Mouse (Mus musculus): ENCODE measurements around the gene Tmem8.
A peak's percentile ranks its signal among the peaks of the same experiment; 100 is the strongest.

- TF ChIP-seq CTCF (IDR thresholded peaks at IDR 0.05; ENCODE audit: control insufficient read depth, insufficient read depth, insufficient replicate concordance, low read depth, low read length) (0 out of 2 replicates have a peak, but pooled peaks have one; percentile 9), POLR2A (IDR thresholded peaks at IDR 0.05; ENCODE audit: control insufficient read depth, low read depth, low read length) (peak; percentile 66)
Observed at GRCm38 (mm10) chr17:26138239-26138836, 25.2 kb downstream of the Tmem8 start, which contains the start of gene Axin1.
